Mouse (Mus musculus) myocyte (in vitro differentiated cells): Measurements from ENCODE around the gene Fam178b. TPM values are rescaled to one million over a fixed set of nuclear protein-coding genes. Genes with fewer than 3 reads are reported as not detected.

Experiments used
- H3K27me3 ChIP-seq: one replicate; pipeline ENCODE4 v1.6.1; 2011; ENCODE audit not compliant: control insufficient read depth, insufficient read depth, insufficient read length
- H3K36me3 ChIP-seq: one replicate; pipeline ENCODE4 v1.6.1; 2011; ENCODE audit not compliant: control insufficient read depth, insufficient read depth
- H3K4me2 ChIP-seq: one replicate; pipeline ENCODE4 v1.6.1; 2011; ENCODE audit warnings: low read depth, control low read depth
- H3K4me3 ChIP-seq: one replicate; pipeline ENCODE4 v1.5.1; 2011; ENCODE audit warnings: mild to moderate bottlenecking, control low read depth, moderate library complexity
- H3K79me2 ChIP-seq: one replicate; pipeline ENCODE4 v1.6.1; 2011; ENCODE audit not compliant: control insufficient read depth, insufficient read depth
- H3ac ChIP-seq: one replicate; pipeline ENCODE4 v1.6.1; 2011; ENCODE audit not compliant: control insufficient read depth, insufficient read length
- CEBPB ChIP-seq: IDR thresholded peaks from 2 replicates; pipeline ENCODE4 v1.6.1; 2011; ENCODE audit warnings: mild to moderate bottlenecking, moderate library complexity; ENCODE audit not compliant: poor library complexity, insufficient read depth, severe bottlenecking
- E2F4 ChIP-seq: IDR thresholded peaks from one replicate; pipeline ENCODE4 v1.6.1; 2011; ENCODE audit warnings: mild to moderate bottlenecking, control low read depth, moderate library complexity; ENCODE audit not compliant: insufficient read depth
- MAX ChIP-seq: IDR thresholded peaks from one replicate; pipeline ENCODE4 v1.6.1; 2011; ENCODE audit warnings: low read depth, mild to moderate bottlenecking, control low read depth
- MYOD1 ChIP-seq, 3 experiments: IDR thresholded peaks; one replicate each; pipeline ENCODE4 v1.6.1; 2011; ENCODE audit warnings: control low read depth in 2 of 3, low read depth in 2 of 3, mild to moderate bottlenecking in 2 of 3, moderate library complexity in 1 of 3; ENCODE audit not compliant: insufficient read length in 2 of 3, control insufficient read depth in 1 of 3
- MYOG ChIP-seq, 3 experiments: IDR thresholded peaks; one replicate each; pipeline ENCODE4 v1.6.1; 2011; ENCODE audit warnings: control low read depth in 2 of 3, low read depth in 2 of 3, mild to moderate bottlenecking in 2 of 3; ENCODE audit not compliant: insufficient read length in 2 of 3, control insufficient read depth in 1 of 3, insufficient read depth in 1 of 3
- POLR2A ChIP-seq: IDR thresholded peaks from one replicate; pipeline ENCODE4 v1.6.1; 2011; ENCODE audit warnings: low read depth, mild to moderate bottlenecking, control low read depth, moderate library complexity; ENCODE audit not compliant: insufficient read length
- POLR2AphosphoS2 ChIP-seq: IDR thresholded peaks from one replicate; pipeline ENCODE4 v1.6.1; 2011; ENCODE audit warnings: low read depth, control low read depth; ENCODE audit not compliant: insufficient read length
- REST ChIP-seq: IDR thresholded peaks from one replicate; pipeline ENCODE4 v1.6.1; 2011; ENCODE audit warnings: mild to moderate bottlenecking, control low read depth, moderate library complexity; ENCODE audit not compliant: insufficient read depth, insufficient read length
- SRF ChIP-seq: IDR thresholded peaks from one replicate; pipeline ENCODE4 v1.6.1; 2011; ENCODE audit warnings: low read depth; ENCODE audit not compliant: control insufficient read depth, insufficient read length
- TCF12 ChIP-seq: IDR thresholded peaks from one replicate; pipeline ENCODE4 v1.6.1; 2011; ENCODE audit warnings: mild to moderate bottlenecking, control low read depth; ENCODE audit not compliant: poor library complexity, insufficient read depth, severe bottlenecking
- TCF3 ChIP-seq: IDR thresholded peaks from one replicate; pipeline ENCODE4 v1.6.1; 2011; ENCODE audit warnings: low read depth, control low read depth; ENCODE audit not compliant: insufficient read length
- USF1 ChIP-seq: IDR thresholded peaks from one replicate; pipeline ENCODE4 v1.6.1; 2011; ENCODE audit warnings: low read depth, mild to moderate bottlenecking, control low read depth, moderate library complexity
- polyA plus RNA-seq: library from polyadenylated mRNA; unstranded; fragments of >200 nt; fragmentation: generic; extraction: Trizol; gene quantifications from one replicate; pipeline ENCODE4 v1.2.1, GENCODE M21; 2012; ENCODE audit warnings: missing spikeins

Fam178b gene
- polyA plus RNA-seq, 1 experiment = 1.5 TPM

DNA sequence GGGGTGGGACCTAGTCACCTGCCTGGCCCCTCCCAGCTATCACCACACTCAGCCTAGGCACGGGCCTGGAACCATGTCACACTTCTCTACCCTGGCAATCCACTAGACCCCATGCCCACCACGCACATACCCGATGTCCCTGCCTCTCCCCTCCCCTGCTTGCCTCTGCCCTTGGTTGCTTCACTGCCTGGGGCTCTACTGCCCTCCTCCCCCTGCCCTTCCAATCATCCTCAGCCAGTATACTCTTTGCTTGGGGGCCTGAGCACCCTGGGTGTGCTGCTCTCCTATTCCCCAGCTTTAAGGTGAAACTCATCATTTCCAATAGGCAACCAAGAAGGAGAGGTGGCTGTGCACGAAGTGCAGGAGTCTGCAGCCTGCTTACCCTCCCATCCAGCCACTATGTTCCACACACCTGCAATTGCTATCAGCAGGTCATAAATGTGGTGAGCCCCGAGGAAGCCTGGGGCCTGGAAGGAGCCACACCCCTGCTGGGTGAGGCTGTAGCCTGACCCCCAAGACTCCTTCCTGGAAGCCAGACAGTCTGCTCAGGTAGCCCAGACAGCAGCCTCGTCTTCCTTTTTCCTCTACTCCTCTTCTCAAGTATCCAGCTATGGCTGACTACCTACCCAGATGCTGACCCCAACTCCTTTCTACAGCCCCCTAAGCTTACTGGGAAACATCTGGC lies 105.8 kb downstream of the Fam178b start:
- H3K4me3 ChIP-seq = no peak overlapping the region
- H3ac ChIP-seq = no peak overlapping the region
- no peaks in the 10 kb centered on the region for H3K27me3 ChIP-seq
- no peak overlapping the region for H3K4me2 ChIP-seq
- TF ChIP-seq TCF3 = no peak
- TF ChIP-seq MYOG (IDR thresholded peaks at IDR 0.05; ENCODE audit: control insufficient read depth in 1 of 3, insufficient read depth in 1 of 3, insufficient read length in 2 of 3, low read depth in 2 of 3) = no peak
- no peak for TF ChIP-seq MYOD1 (IDR thresholded peaks at IDR 0.05; ENCODE audit: control insufficient read depth in 1 of 3, insufficient read length in 2 of 3, low read depth in 2 of 3)
- no peak for TF ChIP-seq MAX
- no peak for TF ChIP-seq TCF12
- no peak for TF ChIP-seq E2F4
- no peak for TF ChIP-seq USF1
- TF ChIP-seq CEBPB = no peak
- TF ChIP-seq POLR2A = no peak
- H3K36me3 ChIP-seq = no peaks in the 10 kb centered on the region
- no peaks in the 10 kb centered on the region for H3K79me2 ChIP-seq

DNA sequence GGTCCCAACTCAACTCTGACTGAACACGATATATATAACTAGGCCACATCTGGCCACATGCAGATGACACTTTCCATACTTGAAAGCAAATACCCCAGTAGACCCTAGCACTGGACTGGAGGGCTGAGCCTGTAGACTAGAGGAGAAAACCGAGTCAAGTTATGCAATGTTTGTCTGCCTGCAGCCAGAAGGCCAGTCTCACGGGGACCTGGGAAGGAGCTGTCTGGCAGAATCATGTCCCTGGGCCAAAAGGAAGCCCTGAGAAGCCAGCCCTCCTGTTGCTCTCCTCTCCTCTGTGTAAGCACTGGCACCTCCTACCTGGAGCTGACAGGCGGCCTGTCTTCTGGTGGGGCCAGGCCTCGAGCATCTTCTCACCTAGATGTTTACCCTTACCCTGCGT lies 107.6 kb downstream of the Fam178b start:
- Histone ChIP-seq H3ac (no peak overlapping the region), H3K27me3 (no peaks in the 10 kb centered on the region), H3K4me3 (no peak overlapping the region), H3K79me2 (no peaks in the 10 kb centered on the region), H3K36me3 (no peaks in the 10 kb centered on the region), H3K4me2 (no peak overlapping the region)
- no peak for TF ChIP-seq MYOD1 (IDR thresholded peaks at IDR 0.05; ENCODE audit: control insufficient read depth in 1 of 3, insufficient read length in 2 of 3, low read depth in 2 of 3)
- no peak for TF ChIP-seq TCF3
- TF ChIP-seq POLR2A = no peak
- no peak for TF ChIP-seq TCF12
- TF ChIP-seq REST = no peak
- no peak for TF ChIP-seq USF1
- TF ChIP-seq CEBPB = no peak
- TF ChIP-seq MYOG (IDR thresholded peaks at IDR 0.05; ENCODE audit: control insufficient read depth in 1 of 3, insufficient read depth in 1 of 3, insufficient read length in 2 of 3, low read depth in 2 of 3) = no peak
- no peak for TF ChIP-seq MAX
- no peak for TF ChIP-seq E2F4
- TF ChIP-seq SRF = no peak
- no peak for TF ChIP-seq POLR2AphosphoS2

DNA sequence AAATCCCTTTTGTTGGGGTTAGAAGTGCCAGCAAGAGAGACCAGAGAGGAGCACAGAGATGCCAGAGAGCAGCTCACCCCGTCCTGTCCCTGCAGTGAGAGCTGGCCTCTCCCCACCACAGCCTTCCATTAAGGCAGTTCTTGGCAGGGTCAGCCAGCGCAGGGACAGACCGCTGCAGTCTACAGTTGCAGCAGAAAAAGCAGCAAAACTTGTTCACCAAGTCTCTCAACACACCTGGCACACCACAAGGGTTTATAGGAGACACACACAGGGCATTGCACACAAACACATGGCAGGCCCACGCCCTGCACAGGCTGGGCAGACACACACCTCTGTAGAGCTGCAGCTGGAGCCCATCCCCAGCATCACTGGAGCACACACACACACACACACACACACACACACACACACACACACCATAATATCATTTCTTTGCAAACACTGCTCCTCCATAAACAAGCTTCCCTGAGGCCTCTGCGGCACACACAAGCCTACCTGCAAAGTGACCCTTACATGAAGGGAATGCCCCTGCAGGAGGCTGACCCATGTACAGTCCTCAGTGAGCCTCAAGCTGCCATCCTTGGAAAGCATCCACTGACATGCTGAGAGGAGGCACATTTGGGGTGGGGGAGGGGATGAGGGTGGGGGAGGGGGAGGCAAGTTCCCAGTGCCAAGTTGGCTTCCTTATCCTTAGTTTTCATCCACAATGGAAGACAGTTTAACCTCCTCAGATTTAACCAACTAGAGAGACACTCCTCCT lies 108.6 kb downstream of the Fam178b start:
- Histone ChIP-seq H3K27me3 (no peaks in the 10 kb centered on the region), H3K79me2 (no peaks in the 10 kb centered on the region), H3ac (no peak overlapping the region), H3K4me3 (no peak overlapping the region), H3K4me2 (no peak overlapping the region), H3K36me3 (no peaks in the 10 kb centered on the region)
- TF ChIP-seq CEBPB (no peak), REST (no peak), TCF12 (no peak), SRF (no peak), E2F4 (no peak), USF1 (no peak), MYOG (IDR thresholded peaks at IDR 0.05; ENCODE audit: control insufficient read depth in 1 of 3, insufficient read depth in 1 of 3, insufficient read length in 2 of 3, low read depth in 2 of 3) (no peak), POLR2AphosphoS2 (no peak), MYOD1 (IDR thresholded peaks at IDR 0.05; ENCODE audit: control insufficient read depth in 1 of 3, insufficient read length in 2 of 3, low read depth in 2 of 3) (no peak), POLR2A (no peak), TCF3 (no peak), MAX (no peak)

DNA sequence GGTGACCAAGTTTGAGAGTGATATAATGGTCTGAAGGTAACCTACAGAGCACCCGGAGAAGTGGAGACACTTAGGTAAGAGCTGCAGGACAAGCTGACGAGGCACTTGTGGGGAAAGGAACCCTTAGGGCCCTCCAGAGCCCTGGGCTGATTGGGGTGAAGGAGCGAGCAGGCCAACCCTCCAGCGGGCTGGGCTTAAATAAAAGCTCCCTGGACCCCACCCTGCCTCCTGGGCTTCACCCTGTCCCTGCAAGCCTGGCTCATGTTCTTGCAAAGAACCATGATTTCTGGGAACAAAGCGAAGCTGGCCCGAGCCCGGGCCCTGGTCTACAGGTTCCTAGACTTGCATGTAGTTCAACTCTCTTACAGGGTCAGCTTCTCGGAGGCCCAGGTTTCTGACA lies 109.5 kb downstream of the Fam178b start:
- no peak overlapping the region for H3K4me3 ChIP-seq
- TF ChIP-seq USF1 (no peak), E2F4 (no peak), TCF12 (no peak), SRF (no peak), MYOD1 (IDR thresholded peaks at IDR 0.05; ENCODE audit: control insufficient read depth in 1 of 3, insufficient read length in 2 of 3, low read depth in 2 of 3) (no peak)
- H3ac ChIP-seq = no peak overlapping the region
- no peaks in the 10 kb centered on the region for H3K79me2 ChIP-seq
- H3K4me2 ChIP-seq = no peak overlapping the region
- no peaks in the 10 kb centered on the region for H3K27me3 ChIP-seq
- no peaks in the 10 kb centered on the region for H3K36me3 ChIP-seq
